Mouse (Mus musculus) megakaryocyte, embryonic 14.5 days (primary cell): ENCODE measurements around the gene Tmem210.

ENCODE experiments used
- FLI1 ChIP-seq: IDR thresholded peaks from 2 replicates; pipeline ENCODE4 v1.6.1; 2012; ENCODE audit warnings: low read length, inconsistent platforms, mixed read lengths
- GATA1 ChIP-seq: IDR thresholded peaks from 3 replicates; pipeline ENCODE4 v1.6.1; 2012; ENCODE audit warnings: mixed read lengths, low read length, inconsistent platforms, borderline replicate concordance

DNA sequence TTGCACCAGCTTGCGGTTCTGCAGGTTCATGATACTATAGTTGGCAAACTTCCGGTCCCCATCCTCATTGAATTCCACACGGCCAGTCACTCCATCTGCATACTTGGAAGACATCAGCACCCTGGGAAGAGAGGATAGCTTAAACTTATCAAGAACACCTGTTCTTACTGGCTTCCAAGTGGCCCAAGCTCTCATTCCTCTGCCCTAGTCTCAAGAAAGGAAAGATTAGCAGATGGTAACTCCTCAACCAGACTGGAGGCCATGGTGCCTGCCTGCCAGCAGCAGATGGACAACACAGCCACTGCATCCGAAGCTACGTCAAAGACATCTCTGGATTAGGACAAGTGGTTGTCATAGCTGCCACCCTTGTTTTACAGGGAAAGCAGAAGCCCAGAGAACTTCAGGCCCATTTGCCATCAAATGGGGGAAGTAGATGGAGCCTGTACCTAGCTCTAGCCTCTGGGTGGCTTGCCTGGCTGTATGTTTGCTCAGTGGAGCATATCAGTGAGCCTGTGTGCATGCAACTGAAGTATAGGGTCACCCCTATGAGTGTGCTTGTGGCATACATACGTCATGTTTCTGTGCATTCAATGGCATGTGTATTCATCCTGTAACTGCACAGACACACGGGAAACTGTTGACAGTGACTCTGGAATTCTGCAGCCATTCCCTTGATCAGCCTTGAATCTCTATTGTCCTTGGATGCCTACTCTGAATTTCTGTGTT, 16.1 kb downstream of the Tmem210 start:
- TF ChIP-seq GATA1 (no peak), FLI1 (no peak)
